Mouse (Mus musculus): ENCODE measurements around the gene Lig3.

DNA sequence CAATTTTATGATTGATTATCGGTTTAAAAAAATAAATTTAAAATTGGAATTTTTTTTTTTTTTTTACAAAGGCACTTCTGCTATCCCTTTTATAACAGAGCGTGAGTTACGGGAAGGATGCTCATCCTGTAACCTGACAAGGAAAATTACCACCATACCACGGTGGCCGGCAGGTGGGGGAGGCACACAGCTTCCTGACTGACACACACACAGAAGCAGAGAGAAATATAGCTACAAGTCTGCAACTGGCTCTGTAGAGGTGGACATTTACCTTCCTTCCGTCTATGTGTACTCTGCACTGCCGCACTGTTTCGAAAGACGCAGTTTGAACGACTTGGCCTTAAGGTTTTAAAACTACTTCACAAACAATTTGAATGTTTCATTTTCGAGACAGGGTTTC is 71.2 kb downstream of the Lig3 start:
- no peak for TF ChIP-seq EP300 (IDR thresholded peaks at IDR 0.05; ENCODE audit: low read depth)
- TF ChIP-seq CTCF (IDR thresholded peaks at IDR 0.05; ENCODE audit: low read depth) = no peak

Measured in heart, postnatal 0 days (tissue).